16 mouse cellular contexts compared by ENCODE assay signal in genomic region chr3:60855734-60856133, GRCm38 (mm10).
"Had no signal": no experiment of that assay in that cellular context is flagged by ENCODE, and none has a peak within 500 bp of the region (broad histone marks: within the 10 kb centered on the region; RNA-seq: fewer than 3 reads in every experiment).

No protein-coding gene starts in this region.

- H3K4me3 ChIP-seq: midbrain, embryonic 10.5 days; midbrain, embryonic 12.5 days; myocyte; neural tube, embryonic 13.5 days; neural tube, embryonic 15.5 days had no signal

- H3K36me3 ChIP-seq: midbrain, embryonic 10.5 days; midbrain, embryonic 12.5 days; neural tube, embryonic 13.5 days; neural tube, embryonic 15.5 days had no signal

- H3K4me1 ChIP-seq: midbrain, embryonic 10.5 days; midbrain, embryonic 12.5 days; neural tube, embryonic 13.5 days; neural tube, embryonic 15.5 days had no signal

- DNase-seq: lung, adult 18-20 months; lung, embryonic 14.5 days; lung, postnatal 10 days; lung, postnatal 4 days; right cerebral cortex, adult 18-20 months; right cerebral cortex, postnatal 25 days; right cerebral cortex, postnatal 4 days; spleen, adult 18-20 months; thymus, adult 18-20 months; thymus, postnatal 14 days; thymus, postnatal 36 days had no signal

- H3K4me2 ChIP-seq: lung, embryonic 14.5 days; midbrain, embryonic 12.5 days; neural tube, embryonic 13.5 days; neural tube, embryonic 15.5 days had no signal

- H3K27ac ChIP-seq: midbrain, embryonic 10.5 days; midbrain, embryonic 12.5 days; neural tube, embryonic 13.5 days; neural tube, embryonic 15.5 days had no signal

- H3K9me3 ChIP-seq: midbrain, embryonic 10.5 days; midbrain, embryonic 12.5 days; neural tube, embryonic 13.5 days; neural tube, embryonic 15.5 days had no signal

- H3K9ac ChIP-seq: lung, embryonic 14.5 days; midbrain, embryonic 12.5 days; neural tube, embryonic 13.5 days; neural tube, embryonic 15.5 days had no signal

- H3K27me3 ChIP-seq: midbrain, embryonic 12.5 days; neural tube, embryonic 13.5 days; neural tube, embryonic 15.5 days had no signal
